Mouse (Mus musculus): ENCODE measurements around the gene Met. TPM values are rescaled to one million over a fixed set of nuclear protein-coding genes. Genes with fewer than 3 reads are reported as not detected.

The Met gene
- 5.4 and 6.9 TPM in 2 replicates for polyA plus RNA-seq (2014; fragmentation: Nextera tagmentation; extraction: Ambion mirVana)

GRCm38 (mm10) chr6:17463434-17464280 lies at the start of gene Met:
Met (plus strand) TSS chr6:17463800.
- no peak within 1 kb of the TSS for H3K27ac ChIP-seq (ENCODE audit: low read depth, low read length)

DNA sequence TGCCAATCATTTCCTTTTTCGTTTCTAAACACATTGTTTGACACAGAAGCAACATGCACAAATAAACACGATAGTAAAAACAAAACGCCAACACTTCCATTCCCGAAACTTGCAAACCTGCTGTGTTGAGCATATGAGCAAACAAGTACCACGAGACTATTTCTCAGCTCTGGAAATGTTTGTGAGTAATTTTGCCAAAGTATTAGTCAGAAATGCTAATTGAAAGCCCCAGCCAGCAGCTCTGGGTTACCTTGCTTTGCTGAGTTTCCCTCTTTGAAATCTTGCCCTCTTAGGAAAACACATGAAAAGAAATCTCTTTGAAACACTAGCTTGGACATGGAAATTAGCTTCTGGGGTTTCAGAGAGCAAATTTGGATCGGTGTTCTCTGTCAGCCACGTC lies 45.4 kb upstream of the Met start:
- Histone ChIP-seq H3K36me3 (ENCODE audit: control insufficient read depth, insufficient read depth, low read length) (no peaks in the 10 kb centered on the region), H3K9me3 (ENCODE audit: control insufficient read depth, low read length) (no peaks in the 10 kb centered on the region), H3K27ac (ENCODE audit: low read depth, low read length) (no peak overlapping the region), H3K27me3 (ENCODE audit: control insufficient read depth, insufficient read depth, low read length) (no peaks in the 10 kb centered on the region), H3K4me3 (ENCODE audit: low read depth, low read length) (no peak overlapping the region), H3K4me2 (ENCODE audit: low read depth) (no peak overlapping the region), H3K4me1 (ENCODE audit: control insufficient read depth, insufficient read depth, low read length) (no peaks in the 10 kb centered on the region), H3K9ac (ENCODE audit: low read length) (no peak overlapping the region)
- WGBS = 78% methylated on average over 7 of the region's 7 CpGs
- no peak for ATAC-seq (ENCODE audit: insufficient read depth, low FRiP score, low TSS enrichment)
- DNase-seq (ENCODE audit: low spot score) = no peak

More at GRCm38 (mm10) chr6:17463434-17464280, at the start of gene Met:
- Histone ChIP-seq H3K9me3 (ENCODE audit: control insufficient read depth, low read length) (no peaks in the 10 kb centered on the region), H3K4me1 (ENCODE audit: control insufficient read depth, insufficient read depth, low read length) (no peaks in the 10 kb centered on the region), H3K4me2 (ENCODE audit: low read depth) (peak within 1 kb of the TSS; percentile 93), H3K27me3 (ENCODE audit: control insufficient read depth, insufficient read depth, low read length) (peaks cover 5% of the 10 kb centered on the region; the same call in 1 of the 2 replicates), H3K4me3 (ENCODE audit: low read depth, low read length) (peak within 1 kb of the TSS; percentile 66), H3K36me3 (ENCODE audit: control insufficient read depth, insufficient read depth, low read length) (no peaks in the 10 kb centered on the region), H3K9ac (ENCODE audit: low read length) (peak within 1 kb of the TSS; percentile 42; the same call in 1 of the 2 replicates)
- ATAC-seq (ENCODE audit: insufficient read depth, low FRiP score, low TSS enrichment) = peak; percentile 75
- under 1% methylated on average over 70 of the region's 78 CpGs for WGBS
- peak; percentile 64 for DNase-seq (ENCODE audit: low spot score)

- Histone ChIP-seq H3K9ac (ENCODE audit: low read length) (no peak overlapping the region), H3K27me3 (ENCODE audit: control insufficient read depth, insufficient read depth, low read length) (no peaks in the 10 kb centered on the region), H3K27ac (ENCODE audit: low read depth, low read length) (no peak overlapping the region), H3K4me1 (ENCODE audit: control insufficient read depth, insufficient read depth, low read length) (no peaks in the 10 kb centered on the region), H3K4me3 (ENCODE audit: low read depth, low read length) (no peak overlapping the region), H3K9me3 (ENCODE audit: control insufficient read depth, low read length) (no peaks in the 10 kb centered on the region), H3K36me3 (ENCODE audit: control insufficient read depth, insufficient read depth, low read length) (no peaks in the 10 kb centered on the region), H3K4me2 (ENCODE audit: low read depth) (no peak overlapping the region)
- 93% methylated on average over 1 of the region's 1 CpGs for WGBS
- ATAC-seq (ENCODE audit: insufficient read depth, low FRiP score, low TSS enrichment) (no peak), DNase-seq (ENCODE audit: low spot score) (no peak)
Observed at GRCm38 (mm10) chr6:17422432-17422831, 41.2 kb upstream of the Met start.

GRCm38 (mm10) chr6:17429041-17429440 lies 34.6 kb upstream of the Met start:
- Histone ChIP-seq H3K4me1 (ENCODE audit: control insufficient read depth, insufficient read depth, low read length) (no peaks in the 10 kb centered on the region), H3K4me2 (ENCODE audit: low read depth) (no peak overlapping the region), H3K27me3 (ENCODE audit: control insufficient read depth, insufficient read depth, low read length) (no peaks in the 10 kb centered on the region), H3K9ac (ENCODE audit: low read length) (no peak overlapping the region), H3K36me3 (ENCODE audit: control insufficient read depth, insufficient read depth, low read length) (no peaks in the 10 kb centered on the region; the same call in 1 of the 2 replicates), H3K4me3 (ENCODE audit: low read depth, low read length) (no peak overlapping the region), H3K9me3 (ENCODE audit: control insufficient read depth, low read length) (no peaks in the 10 kb centered on the region), H3K27ac (ENCODE audit: low read depth, low read length) (no peak overlapping the region)
- ATAC-seq (ENCODE audit: insufficient read depth, low FRiP score, low TSS enrichment) = no peak
- WGBS = 71% methylated on average over 3 of the region's 3 CpGs
- DNase-seq (ENCODE audit: low spot score) = no peak

- Histone ChIP-seq H3K27me3 (ENCODE audit: control insufficient read depth, insufficient read depth, low read length) (no peaks in the 10 kb centered on the region), H3K4me3 (ENCODE audit: low read depth, low read length) (no peak overlapping the region), H3K27ac (ENCODE audit: low read depth, low read length) (no peak overlapping the region), H3K4me2 (ENCODE audit: low read depth) (no peak overlapping the region), H3K9me3 (ENCODE audit: control insufficient read depth, low read length) (no peaks in the 10 kb centered on the region), H3K9ac (ENCODE audit: low read length) (no peak overlapping the region), H3K36me3 (ENCODE audit: control insufficient read depth, insufficient read depth, low read length) (no peaks in the 10 kb centered on the region; the same call in 1 of the 2 replicates), H3K4me1 (ENCODE audit: control insufficient read depth, insufficient read depth, low read length) (no peaks in the 10 kb centered on the region)
- 73% methylated on average over 3 of the region's 3 CpGs for WGBS
- no peak for ATAC-seq (ENCODE audit: insufficient read depth, low FRiP score, low TSS enrichment)
- DNase-seq (ENCODE audit: low spot score) = no peak
Observed at GRCm38 (mm10) chr6:17429611-17430010, 34.0 kb upstream of the Met start.

GRCm38 (mm10) chr6:17443311-17443710 lies 20.3 kb upstream of the Met start:
- no peak for ATAC-seq (ENCODE audit: insufficient read depth, low FRiP score, low TSS enrichment)
- whole genome bisulfite sequencing = 85% methylated on average over 4 of the region's 4 CpGs

GRCm38 (mm10) chr6:17451305-17451704 lies 12.3 kb upstream of the Met start:
- H3K9me3 ChIP-seq (ENCODE audit: control insufficient read depth, low read length) = no peaks in the 10 kb centered on the region
- H3K4me2 ChIP-seq (ENCODE audit: low read depth) = no peak overlapping the region
- H3K4me3 ChIP-seq (ENCODE audit: low read depth, low read length) = no peak overlapping the region
- no peak overlapping the region for H3K9ac ChIP-seq (ENCODE audit: low read length)
- H3K27ac ChIP-seq (ENCODE audit: low read depth, low read length) = no peak overlapping the region
- no peaks in the 10 kb centered on the region for H3K27me3 ChIP-seq (ENCODE audit: control insufficient read depth, insufficient read depth, low read length)
- DNase-seq (ENCODE audit: low spot score) = peak; percentile 32
- no peaks in the 10 kb centered on the region for H3K36me3 ChIP-seq (ENCODE audit: control insufficient read depth, insufficient read depth, low read length)
- ATAC-seq (ENCODE audit: insufficient read depth, low FRiP score, low TSS enrichment) = peak; percentile 63; the same call in 1 of the 2 replicates
- 0 out of 2 replicates have a peak, but pooled peaks cover 4% of the 10 kb centered on the region for H3K4me1 ChIP-seq (ENCODE audit: control insufficient read depth, insufficient read depth, low read length)
- 3% methylated on average over 5 of the region's 5 CpGs for whole genome bisulfite sequencing

More at GRCm38 (mm10) chr6:17443311-17443710, 20.3 kb upstream of the Met start:
- Histone ChIP-seq H3K4me2 (ENCODE audit: low read depth) (no peak overlapping the region), H3K27me3 (ENCODE audit: control insufficient read depth, insufficient read depth, low read length) (no peaks in the 10 kb centered on the region), H3K9me3 (ENCODE audit: control insufficient read depth, low read length) (no peaks in the 10 kb centered on the region), H3K9ac (ENCODE audit: low read length) (no peak overlapping the region), H3K27ac (ENCODE audit: low read depth, low read length) (no peak overlapping the region), H3K36me3 (ENCODE audit: control insufficient read depth, insufficient read depth, low read length) (no peaks in the 10 kb centered on the region), H3K4me3 (ENCODE audit: low read depth, low read length) (no peak overlapping the region), H3K4me1 (ENCODE audit: control insufficient read depth, insufficient read depth, low read length) (no peaks in the 10 kb centered on the region)
- DNase-seq (ENCODE audit: low spot score) = no peak

- Histone ChIP-seq H3K4me1 (ENCODE audit: control insufficient read depth, insufficient read depth, low read length) (0 out of 2 replicates have a peak, but pooled peaks cover 4% of the 10 kb centered on the region), H3K27me3 (ENCODE audit: control insufficient read depth, insufficient read depth, low read length) (no peaks in the 10 kb centered on the region), H3K4me2 (ENCODE audit: low read depth) (no peak overlapping the region), H3K9ac (ENCODE audit: low read length) (no peak overlapping the region), H3K27ac (ENCODE audit: low read depth, low read length) (no peak overlapping the region), H3K36me3 (ENCODE audit: control insufficient read depth, insufficient read depth, low read length) (no peaks in the 10 kb centered on the region), H3K9me3 (ENCODE audit: control insufficient read depth, low read length) (no peaks in the 10 kb centered on the region), H3K4me3 (ENCODE audit: low read depth, low read length) (no peak overlapping the region)
- DNase-seq (ENCODE audit: low spot score) (no peak), ATAC-seq (ENCODE audit: insufficient read depth, low FRiP score, low TSS enrichment) (no peak)
- 87% methylated on average over 1 of the region's 1 CpGs for WGBS
Observed at GRCm38 (mm10) chr6:17455116-17455515, 8.5 kb upstream of the Met start.

DNA sequence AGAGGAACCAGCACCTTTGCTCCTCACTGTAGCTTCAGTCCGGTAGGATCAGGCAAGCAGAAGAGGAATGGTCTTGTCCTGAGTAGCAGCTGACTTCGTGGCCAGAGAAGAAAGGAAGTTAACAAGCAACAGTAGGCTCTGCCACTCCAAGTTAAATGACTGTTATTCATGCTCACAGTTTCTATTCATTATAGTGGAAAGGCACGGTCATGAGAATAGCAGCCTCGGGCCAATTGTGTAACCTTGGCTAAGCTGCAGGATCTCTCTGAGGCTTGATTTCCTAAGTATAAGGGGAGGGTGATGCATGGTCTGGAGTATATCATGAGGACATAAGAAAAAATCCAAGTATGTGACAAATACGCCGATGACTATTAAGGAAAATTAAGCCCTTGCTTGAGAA lies 4.0 kb upstream of the Met start:
- WGBS = 56% methylated on average over 6 of the region's 6 CpGs
- Histone ChIP-seq H3K27ac (ENCODE audit: low read depth, low read length) (no peak overlapping the region), H3K36me3 (ENCODE audit: control insufficient read depth, insufficient read depth, low read length) (no peaks in the 10 kb centered on the region), H3K4me2 (ENCODE audit: low read depth) (no peak overlapping the region), H3K4me1 (ENCODE audit: control insufficient read depth, insufficient read depth, low read length) (no peaks in the 10 kb centered on the region), H3K9ac (ENCODE audit: low read length) (no peak overlapping the region), H3K9me3 (ENCODE audit: control insufficient read depth, low read length) (no peaks in the 10 kb centered on the region), H3K4me3 (ENCODE audit: low read depth, low read length) (no peak overlapping the region), H3K27me3 (ENCODE audit: control insufficient read depth, insufficient read depth, low read length) (peaks cover 3% of the 10 kb centered on the region; the same call in 1 of the 2 replicates)
- ATAC-seq (ENCODE audit: insufficient read depth, low FRiP score, low TSS enrichment) (no peak), DNase-seq (ENCODE audit: low spot score) (peak; percentile 39)
